Mouse (Mus musculus) mesoderm, embryonic 11.5 days (tissue): Measurements from ENCODE around the gene Vmn1r237.
A peak's percentile ranks its signal among the peaks of the same experiment; 100 is the strongest.

Experiments
- DNase-seq: peaks from one replicate; pipeline ENCODE4 v3.0.0-alpha.2; 2012; ENCODE audit warnings: low read depth, low spot score

The Vmn1r237 gene

GRCm38 (mm10) chr17:21311565-21311964 lies at the start of gene Vmn1r237:
Gene Vmn1r237, plus strand, starts transcription at chr17:21311865.
- DNase-seq: no peak

DNA sequence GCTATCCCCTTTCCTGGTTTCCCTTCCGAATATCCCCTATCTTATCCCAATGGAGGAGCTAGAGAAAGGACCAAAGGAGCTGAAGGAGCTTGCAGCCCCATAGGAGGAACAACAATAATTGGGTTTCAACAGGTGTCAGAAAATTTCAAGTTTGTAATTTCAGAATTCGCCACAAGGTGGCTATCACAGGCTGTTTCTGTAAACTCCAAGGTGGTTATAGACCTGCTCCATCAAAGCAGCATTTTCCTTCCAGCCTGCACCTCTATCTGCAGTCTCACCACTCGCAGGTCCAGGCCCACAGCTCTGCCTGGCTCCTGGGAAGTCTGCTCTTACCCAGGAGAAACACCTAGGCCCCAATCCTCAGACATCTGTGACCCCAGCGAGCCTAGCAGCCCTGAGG lies 39.6 kb upstream of the Vmn1r237 start:
- DNase-seq: peak; percentile 71

- no peak for DNase-seq
Observed at GRCm38 (mm10) chr17:21282642-21283041, 29.0 kb upstream of the Vmn1r237 start, which contains the start of gene Vmn1r236. Gene Vmn1r236, plus strand, starts transcription at chr17:21282942.

DNA sequence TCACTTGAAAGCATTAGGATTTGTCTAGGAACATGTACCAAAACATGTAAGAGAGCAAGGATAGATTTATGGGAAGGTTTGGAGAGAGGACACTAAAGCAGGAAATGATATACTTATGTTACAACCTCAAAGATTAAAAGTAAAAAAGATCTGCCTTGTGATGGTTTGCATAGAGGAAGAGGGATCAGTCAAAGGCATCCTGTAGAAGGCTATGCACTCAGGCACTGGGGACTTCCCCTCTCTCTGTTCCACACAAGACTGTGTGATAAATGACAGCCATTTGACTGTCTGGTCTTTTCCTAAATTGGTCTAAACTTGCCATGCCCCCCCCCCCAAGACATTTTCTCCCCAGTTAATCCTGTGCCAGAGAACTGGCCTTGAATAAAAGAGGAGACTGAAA lies 27.3 kb upstream of the Vmn1r237 start:
- DNase-seq: no peak

DNA sequence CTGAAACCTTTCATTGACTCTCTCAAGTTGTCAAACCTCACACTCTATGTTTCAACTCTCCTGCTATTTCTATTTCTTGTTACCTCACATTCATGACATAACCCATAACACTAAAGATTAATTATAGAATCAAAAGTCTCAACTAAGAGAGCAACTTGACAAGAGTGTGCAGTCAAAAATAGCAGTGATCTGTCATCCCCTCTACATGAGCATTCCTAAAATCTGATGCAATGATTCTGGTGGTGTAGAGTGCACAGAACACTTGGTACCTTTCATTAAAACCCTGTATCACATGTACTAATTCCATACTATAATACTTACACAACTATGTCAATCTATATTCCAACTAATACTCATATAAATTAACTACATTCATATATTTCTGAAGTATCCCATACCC lies 22.0 kb upstream of the Vmn1r237 start:
- DNase-seq: no peak
